Mouse (Mus musculus): ENCODE data around the gene Papln. TPM values are rescaled to one million over a fixed set of nuclear protein-coding genes. Genes with fewer than 3 reads are reported as not detected.

Gene Papln
- total RNA-seq (2021): 1 to 10 TPM; 2.3 to 2.8 TPM
- long read RNA-seq, experiment 1, partial matches to known transcripts: 2 of 3 reads
- long read RNA-seq, experiment 1, other reads (novel, unspliced or antisense): 1 of 3 reads
- long read RNA-seq, experiment 2, partial matches to known transcripts: 2 of 2 reads
- long read RNA-seq, experiment 2, other reads (novel, unspliced or antisense): 0 of 2 reads

DNA sequence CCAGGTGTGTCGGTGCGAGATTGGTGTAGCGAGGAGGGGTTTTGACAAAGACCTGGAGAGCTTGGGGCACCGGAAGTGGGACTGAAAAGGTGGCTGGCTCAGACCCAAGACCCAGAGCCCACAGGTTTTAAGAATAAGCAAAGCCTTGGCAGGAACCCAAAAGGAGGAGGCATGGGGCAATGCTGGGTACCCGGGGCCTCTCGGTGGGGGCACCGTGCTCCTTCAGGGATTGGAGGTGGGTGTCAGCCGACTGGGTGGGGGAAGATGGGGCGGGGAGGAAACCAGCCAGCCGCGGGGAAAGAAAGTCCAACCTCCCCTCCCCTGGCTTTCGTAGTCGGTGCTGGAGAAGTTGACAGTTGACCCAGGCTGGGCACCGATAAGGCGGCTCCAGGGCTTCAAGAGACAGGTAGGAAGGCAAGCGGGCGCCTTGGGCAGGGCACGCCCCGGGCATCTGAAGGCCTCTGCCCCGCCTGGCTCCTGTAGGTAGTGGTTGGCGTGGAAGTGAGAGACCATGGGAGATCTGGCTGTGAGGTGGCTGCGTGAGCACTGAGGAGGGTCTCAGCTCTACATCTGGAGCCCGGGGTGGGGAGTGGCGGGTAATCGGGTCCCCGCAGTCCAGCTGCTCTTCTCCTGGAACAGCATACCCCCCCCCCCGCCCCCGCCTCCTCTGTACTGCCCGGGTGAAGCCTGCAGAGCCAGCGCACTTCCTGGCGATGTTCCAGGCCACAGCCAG is at the start of gene Papln:
Papln (plus strand) TSS at position 324 of the 733 bp plus-strand sequence.
- DNase-seq (ENCODE audit: low spot score in 2 of 2): peak in 1 of 2 experiments; percentile 12

DNA sequence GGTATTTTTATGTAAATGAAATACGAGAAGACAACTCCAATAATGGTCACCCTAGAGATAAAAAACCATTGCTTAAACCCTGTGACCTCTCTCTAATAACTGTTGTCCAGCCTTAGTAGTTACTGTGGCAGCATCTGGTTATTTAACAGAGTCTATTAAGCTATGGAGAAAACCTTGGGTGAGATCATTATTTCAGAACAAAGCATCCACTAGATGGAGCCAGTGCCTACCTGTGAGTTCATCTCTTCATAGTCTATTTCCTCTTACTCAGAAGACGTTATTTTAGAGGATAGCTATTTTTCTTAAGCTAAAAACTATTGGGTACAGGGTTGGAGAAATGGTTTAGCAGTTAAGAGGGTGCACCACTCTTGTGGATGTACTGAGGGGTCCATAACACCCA is 49.7 kb upstream of the Papln start:
- peak in 1 of 2 experiments; percentile 25 for DNase-seq (ENCODE audit: low spot score in 2 of 2)

DNA sequence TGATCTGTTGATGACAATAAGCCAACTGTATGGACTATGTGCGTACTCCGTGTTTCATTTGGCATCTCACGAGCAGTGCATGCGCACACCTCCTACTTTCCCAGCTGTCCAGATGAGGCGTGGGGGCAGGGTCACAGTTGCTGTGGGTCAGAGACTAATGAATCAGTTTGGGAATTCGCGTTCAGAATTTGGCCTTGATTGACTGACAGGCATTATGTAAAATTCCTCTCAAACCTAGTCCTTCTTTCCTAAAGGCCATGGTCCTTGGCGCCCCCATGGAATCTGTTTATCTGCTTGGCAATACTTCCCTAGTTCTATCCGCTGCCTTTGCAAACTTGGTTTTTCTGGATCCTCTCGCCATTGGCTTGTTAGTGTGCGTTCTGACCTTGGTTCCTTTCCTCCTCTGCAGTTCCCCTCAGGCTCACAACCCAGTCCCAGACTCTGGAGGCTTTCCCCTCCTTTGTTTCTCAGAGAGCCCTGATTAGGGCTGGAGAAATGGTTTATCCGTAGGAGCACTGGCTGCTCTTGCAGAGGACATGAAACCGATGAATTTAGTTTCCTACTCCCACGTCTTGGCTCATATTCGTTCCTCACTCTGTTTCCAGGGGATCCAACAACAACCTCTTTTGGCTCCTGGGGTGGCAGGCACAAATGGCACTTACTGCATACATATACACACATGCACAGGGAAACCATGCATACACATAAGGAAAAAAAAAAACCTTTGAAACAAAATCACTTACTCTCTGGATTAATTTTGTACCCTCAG is 46.8 kb upstream of the Papln start:
- DNase-seq (ENCODE audit: low spot score in 2 of 2): peak in 1 of 2 experiments; percentile 39

- no peak for DNase-seq (ENCODE audit: low spot score in 2 of 2)
Measured at GRCm38 (mm10) chr12:83719431-83719830, 44.0 kb upstream of the Papln start.

GRCm38 (mm10) chr12:83721281-83721680 is 42.2 kb upstream of the Papln start:
- no peak for DNase-seq (ENCODE audit: low spot score in 2 of 2)

DNA sequence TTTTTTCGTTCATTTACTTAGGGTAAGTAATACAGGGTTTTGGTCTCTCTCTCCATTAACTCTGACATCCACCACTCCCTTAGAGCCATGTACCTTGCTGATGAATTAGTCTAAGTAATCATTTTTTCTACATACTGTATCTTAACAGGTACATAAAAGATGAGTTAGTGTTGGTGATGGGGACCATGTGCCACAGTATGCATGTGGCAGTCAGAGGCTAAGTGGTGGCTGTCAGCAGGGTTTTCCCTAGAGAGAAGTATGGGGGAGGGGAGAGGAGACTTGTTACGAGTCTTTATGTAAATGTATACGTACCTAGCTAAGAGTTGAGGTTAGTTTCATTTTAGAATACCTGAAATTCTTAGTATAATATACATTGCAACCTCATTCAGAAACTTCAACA is 40.4 kb upstream of the Papln start:
- no peak for DNase-seq (ENCODE audit: low spot score in 2 of 2)

GRCm38 (mm10) chr12:83726510-83727308 is 36.7 kb upstream of the Papln start:
- DNase-seq (ENCODE audit: low spot score in 2 of 2): no peak

DNA sequence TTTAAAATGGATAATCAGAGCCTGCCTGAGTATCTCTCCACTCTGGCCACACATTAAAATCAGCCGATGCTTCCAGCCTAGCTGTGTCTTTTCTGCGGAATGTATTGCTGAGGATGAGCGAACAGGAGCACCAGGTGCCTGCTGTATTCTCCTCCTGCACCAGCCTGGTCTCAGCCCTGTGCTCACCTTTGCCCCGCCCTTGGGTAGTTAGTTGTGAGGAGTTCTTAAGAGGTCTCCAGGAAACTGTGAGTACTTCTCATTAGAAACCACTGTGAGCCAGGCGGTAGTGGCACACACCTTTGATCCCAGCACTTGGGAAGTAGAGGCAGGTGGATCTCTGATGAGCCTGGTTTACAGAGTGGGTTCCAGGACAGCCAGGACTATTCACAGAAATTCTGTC is 31.2 kb upstream of the Papln start:
- no peak for DNase-seq (ENCODE audit: low spot score in 2 of 2)

GRCm38 (mm10) chr12:83734047-83734446 is 29.4 kb upstream of the Papln start:
- DNase-seq (ENCODE audit: low spot score in 2 of 2): no peak

DNA sequence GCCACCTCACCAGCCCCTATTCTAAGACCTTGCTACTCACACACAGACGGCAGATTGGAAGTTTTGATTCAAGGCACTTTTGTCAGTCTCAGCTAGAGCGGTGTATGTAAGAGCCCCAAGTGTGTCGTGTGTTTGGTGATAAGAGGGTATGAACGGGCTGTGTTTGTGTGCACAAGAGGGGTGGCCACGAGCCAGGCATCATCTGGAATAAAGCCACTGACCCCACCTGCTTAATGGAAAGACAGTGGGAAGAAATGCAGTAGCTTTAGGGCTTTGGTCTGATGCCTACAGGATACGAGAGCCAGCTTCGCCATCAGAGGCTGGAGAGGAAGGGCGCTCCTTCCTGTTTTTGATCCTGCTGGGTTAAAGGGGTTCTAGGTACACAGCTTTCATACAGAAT is 27.2 kb upstream of the Papln start:
- no peak for DNase-seq (ENCODE audit: low spot score in 2 of 2)

DNA sequence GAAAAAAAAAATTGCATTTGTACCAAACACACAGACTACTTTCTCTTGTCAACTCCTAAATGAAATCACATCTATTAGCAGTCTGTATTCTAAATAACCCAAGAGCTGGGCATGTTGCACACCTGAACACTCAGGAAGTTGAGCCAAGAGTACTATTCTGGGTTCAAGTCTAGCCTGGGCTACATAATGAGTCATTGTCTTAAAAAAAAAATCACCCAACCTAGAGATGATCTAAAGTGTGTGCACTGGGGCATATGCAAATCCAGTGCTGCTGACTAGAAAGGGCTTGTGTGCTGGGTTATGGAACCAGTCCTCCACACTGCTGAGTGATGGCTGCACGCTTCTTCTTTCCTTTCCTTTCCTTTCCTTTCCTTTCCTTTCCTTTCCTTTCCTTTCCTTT is 24.8 kb upstream of the Papln start:
- DNase-seq (ENCODE audit: low spot score in 2 of 2): no peak

DNA sequence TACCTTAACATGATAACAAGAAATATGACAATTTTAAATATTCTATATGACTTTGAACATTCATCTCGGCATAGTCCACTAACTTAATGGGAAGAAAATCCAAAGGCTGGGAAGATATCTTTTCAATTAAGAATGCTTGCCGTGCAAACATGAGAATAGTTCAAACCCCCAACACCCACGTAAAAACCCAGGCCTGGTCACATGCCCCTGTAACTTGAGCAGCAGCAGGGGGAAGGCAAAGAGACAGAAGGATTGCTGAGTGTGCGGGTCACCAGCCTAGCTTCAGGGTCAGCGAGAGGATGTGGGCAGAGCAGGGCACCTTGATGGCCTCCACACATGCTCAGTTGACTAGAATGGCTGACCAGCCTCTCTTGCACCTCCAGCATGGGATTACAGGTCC is 21.7 kb upstream of the Papln start:
- DNase-seq (ENCODE audit: low spot score in 2 of 2): no peak

GRCm38 (mm10) chr12:83742834-83743233 is 20.6 kb upstream of the Papln start:
- DNase-seq (ENCODE audit: low spot score in 2 of 2): no peak

- DNase-seq (ENCODE audit: low spot score in 2 of 2): no peak
Measured at GRCm38 (mm10) chr12:83743712-83744111, 19.7 kb upstream of the Papln start.

DNA sequence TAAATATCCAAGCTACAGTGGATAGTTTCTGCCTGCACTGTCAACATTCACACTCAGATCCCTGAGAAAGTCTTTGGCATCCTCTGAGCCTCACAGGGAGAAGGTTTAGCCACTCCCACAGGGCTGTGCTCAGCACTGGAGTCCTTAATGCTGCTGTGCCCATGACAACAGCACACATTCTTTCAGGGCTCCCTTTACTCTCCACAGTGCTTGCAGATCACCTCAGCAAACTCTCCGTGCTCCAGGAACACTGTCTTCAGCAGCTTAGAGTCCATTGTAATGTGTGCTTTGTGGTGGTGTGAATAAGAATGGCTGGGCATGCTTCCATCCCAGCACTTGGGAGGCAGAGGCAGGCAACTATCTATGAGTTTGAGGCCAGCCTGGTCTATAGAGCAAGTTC is 14.2 kb upstream of the Papln start:
- no peak for DNase-seq (ENCODE audit: low spot score in 2 of 2)

GRCm38 (mm10) chr12:83752495-83752894 is 10.9 kb upstream of the Papln start:
- DNase-seq (ENCODE audit: low spot score in 2 of 2): no peak

GRCm38 (mm10) chr12:83758735-83759134 is 4.7 kb upstream of the Papln start:
- no peak for DNase-seq (ENCODE audit: low spot score in 2 of 2)

- DNase-seq (ENCODE audit: low spot score in 2 of 2): no peak
Measured at GRCm38 (mm10) chr12:83760201-83760600, 3.2 kb upstream of the Papln start.

GRCm38 (mm10) chr12:83762706-83763105 is 728 bp upstream of the Papln start:
- peak in 1 of 2 experiments; percentile 16 for DNase-seq (ENCODE audit: low spot score in 2 of 2)

GRCm38 (mm10) chr12:83764044-83764365 is 571 bp downstream of the Papln start:
- DNase-seq (ENCODE audit: low spot score in 2 of 2): no peak

- no peak for DNase-seq (ENCODE audit: low spot score in 2 of 2)
Measured at GRCm38 (mm10) chr12:83764519-83764918, 1.1 kb downstream of the Papln start.
